Mouse (Mus musculus) heart, postnatal 4 days (tissue): Measurements from ENCODE around the gene Hpn. TPM values are rescaled to one million over a fixed set of nuclear protein-coding genes. Genes with fewer than 3 reads are reported as not detected.

Experiments used
- DNase-seq: peaks from one replicate; pipeline ENCODE4 v3.0.0; 2021
- total RNA-seq, 2 experiments: library from RNA; stranded (reverse); gene quantifications; 2 replicates each; pipeline ENCODE4 v1.2.3; 2021

The Hpn gene
- total RNA-seq, 2 experiments from 2014 or later, result 2.2 to 2.6 TPM

DNA sequence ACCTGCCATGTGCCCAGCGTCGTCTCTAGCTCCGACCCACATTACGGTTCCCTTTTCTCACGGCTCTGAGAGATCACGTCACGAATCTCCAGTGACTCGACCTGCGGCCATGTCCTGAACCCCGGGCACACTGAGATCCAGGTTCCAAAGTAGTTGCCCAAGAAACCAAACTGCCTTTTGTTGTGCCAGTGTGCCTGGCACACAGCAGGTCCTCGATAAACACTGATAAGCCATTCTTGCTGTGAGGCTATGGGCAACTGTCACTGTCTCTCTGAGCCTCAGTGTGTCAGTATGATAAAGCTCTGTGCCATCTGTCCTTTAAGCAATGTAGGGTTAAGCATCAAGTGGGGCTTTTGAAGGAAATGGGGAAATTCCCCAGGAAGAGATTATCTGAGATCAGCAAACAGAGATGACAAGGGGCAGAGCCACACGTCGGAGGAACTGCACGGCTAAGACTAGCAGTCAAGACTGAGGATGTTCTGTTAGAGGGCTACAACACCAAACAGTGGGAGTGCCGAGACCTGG is 4.2 kb downstream of the Hpn start:
- DNase-seq, result no peak

DNA sequence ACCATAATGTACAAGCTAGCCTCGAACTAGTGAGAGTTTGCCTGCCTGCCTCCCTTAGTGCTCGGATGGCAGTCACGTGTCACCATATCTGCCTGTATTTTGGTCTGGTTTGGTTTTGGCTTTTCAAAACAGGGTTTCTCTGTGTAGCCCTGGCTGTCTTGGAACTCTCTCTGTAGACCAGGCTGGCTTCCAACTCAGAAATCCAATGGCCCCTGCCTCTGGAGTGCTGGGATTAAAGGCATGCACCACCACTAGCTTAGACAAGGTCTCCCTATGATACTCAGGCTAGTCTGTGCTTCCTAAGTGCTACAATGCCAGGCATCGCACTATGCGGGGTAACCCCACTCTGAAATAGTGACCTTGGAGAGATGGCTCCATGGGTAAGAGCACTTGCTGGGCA is 5.3 kb downstream of the Hpn start:
- DNase-seq, result no peak

- peak; percentile 79 for DNase-seq
Measured at GRCm38 (mm10) chr7:31109091-31109490, 6.0 kb downstream of the Hpn start.

DNA sequence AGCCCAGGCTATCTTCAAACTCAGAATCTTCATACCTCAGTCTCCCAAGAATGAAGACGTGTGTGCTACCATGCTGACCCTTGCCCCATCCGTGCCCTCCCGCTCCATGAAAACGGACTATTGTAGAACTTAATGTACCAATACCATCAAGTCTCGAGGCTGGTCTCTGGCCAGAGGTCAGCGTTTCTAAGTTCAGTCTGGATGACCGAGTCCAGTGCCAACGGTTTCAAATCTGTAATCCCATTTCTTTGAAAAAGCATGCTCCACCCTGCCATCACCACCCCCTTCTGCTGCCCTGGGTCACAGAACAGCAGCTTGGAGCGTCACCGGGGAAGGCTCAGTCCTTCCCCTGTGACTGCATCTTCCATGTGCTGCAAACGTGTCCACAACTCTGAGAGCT is 7.3 kb downstream of the Hpn start:
- DNase-seq, result no peak

DNA sequence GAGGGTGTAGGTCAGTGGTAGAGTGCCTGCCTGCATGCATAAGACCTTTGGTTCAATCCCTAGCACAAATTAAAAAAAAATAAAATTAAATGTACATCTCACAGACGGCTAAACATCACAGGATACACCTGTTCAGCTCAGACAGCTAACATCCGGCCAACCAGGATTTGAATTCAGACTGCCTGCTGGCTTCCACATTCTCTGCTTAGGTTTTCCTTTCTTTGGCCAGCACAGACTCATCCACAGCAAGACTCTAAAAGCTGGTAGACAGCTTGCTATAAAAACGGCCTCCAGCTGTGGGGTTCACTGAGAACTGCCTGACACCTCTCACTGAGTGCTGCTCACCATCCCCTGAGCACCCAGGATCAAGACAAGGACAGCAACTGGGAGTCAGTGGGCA is 8.9 kb downstream of the Hpn start:
- DNase-seq, result no peak

GRCm38 (mm10) chr7:31105061-31105768 is 9.9 kb downstream of the Hpn start:
- peak; percentile 82 for DNase-seq

DNA sequence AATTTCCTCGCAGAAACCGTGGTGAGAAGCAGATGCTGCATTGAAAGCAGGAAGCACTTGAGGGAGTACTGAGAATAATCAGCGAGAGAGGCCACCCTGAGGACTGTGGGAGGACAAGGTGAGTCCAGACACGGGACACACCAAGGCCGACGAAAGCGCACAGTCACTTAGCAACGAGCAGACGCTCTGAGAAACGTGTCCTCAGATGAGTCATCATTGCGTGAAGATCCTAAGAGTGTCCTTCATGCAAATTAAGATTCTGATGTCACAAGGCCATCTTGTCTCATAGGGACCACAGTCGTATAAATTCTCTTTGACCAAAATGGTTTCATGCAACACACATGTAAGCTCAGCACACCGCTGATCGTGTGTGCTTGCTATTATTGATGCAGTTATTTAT is 14.3 kb downstream of the Hpn start:
- DNase-seq, result no peak

DNA sequence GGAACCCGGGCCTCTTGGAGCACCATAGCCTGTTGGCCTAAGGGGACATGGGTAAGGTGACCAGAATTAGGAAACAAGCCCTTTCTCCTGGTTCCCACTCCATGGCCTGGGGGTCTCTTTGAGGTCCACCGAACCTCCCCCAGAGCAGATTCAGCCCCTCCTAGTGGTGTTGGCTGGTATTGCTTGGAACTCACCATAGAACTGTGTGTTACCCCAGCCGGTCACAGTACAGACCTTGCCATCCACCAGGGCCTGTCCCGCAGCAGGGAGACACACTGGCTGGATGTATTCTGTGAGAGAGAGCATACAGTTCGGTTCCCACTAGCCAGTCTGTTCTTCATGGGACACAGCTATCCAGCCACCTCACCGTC is 15.5 kb downstream of the Hpn start:
- no peak for DNase-seq

DNA sequence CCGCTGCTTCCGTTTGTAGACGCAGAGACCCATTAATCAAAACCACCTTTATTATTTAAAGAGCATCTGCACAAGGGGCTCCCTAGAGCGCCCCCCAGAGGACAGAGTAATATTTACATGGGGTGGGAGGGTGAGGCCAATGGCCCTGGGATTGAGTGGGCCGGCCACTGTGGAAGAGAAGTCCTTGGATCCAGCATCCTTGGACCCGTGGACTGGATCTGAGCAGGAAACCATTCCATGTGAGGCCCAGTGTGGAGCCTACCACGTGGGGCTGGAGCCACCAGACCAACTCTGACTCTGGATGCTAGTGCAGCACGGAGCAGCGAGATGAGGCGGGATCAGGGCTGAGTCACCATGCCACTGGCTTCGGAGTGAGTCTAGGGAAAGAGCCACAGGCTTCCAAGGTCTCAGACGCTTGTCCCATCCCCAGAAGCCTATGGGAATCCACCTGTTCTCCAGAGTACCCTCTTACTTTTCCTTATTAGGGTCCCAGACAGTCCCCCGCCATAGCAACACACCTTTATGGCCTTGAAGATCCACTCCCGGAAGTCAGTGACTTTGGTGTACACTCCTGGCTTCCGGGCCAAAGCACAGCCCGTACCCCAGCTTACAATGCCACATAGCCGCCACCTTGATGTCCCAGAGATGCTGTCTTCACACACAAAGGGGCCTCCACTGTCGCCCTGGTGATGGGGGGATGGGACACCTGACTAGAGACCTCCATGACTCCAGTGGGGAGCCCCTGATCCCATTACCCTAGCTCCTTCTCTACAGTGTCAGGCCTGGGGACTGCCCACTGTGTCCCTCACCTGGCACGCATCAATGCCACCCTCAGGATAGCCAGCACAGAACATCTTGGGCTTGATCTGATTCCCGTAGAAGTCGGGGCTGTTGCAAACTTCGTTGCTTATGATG is 16.1 kb downstream of the Hpn start:
- peak; percentile 47 for DNase-seq

DNA sequence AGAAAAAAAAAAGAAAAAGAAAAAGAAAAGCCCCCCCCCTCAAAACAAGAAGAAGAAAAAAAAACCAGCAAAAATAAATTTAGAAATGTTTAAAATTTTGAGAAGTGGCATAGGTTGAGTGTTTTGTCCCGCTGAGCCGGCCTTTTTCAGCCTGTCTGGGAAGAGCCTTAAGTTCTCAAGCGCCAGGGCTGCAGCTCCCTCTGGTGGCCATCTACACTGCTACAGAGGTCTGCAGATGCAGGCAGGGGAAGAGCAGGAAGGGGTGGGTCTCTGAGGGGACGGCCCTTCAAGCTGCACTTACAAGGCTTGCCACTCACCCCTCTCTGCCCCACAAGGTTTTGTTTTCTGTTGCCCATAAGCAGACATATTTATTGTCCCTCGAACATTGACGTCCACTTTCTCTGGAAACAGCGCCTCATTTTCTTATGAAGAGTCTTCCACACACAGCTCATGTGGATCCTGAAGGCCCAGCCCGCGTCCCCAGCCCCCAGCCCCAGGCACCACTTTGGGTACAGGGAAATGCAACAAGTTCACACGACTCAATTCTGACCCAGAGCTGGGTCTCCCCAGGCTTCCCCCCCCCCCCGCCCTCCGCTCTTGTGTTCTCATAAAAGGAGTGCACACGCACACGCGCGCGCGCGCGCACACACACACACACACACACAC is 17.4 kb downstream of the Hpn start:
- DNase-seq, result peak; percentile 95

DNA sequence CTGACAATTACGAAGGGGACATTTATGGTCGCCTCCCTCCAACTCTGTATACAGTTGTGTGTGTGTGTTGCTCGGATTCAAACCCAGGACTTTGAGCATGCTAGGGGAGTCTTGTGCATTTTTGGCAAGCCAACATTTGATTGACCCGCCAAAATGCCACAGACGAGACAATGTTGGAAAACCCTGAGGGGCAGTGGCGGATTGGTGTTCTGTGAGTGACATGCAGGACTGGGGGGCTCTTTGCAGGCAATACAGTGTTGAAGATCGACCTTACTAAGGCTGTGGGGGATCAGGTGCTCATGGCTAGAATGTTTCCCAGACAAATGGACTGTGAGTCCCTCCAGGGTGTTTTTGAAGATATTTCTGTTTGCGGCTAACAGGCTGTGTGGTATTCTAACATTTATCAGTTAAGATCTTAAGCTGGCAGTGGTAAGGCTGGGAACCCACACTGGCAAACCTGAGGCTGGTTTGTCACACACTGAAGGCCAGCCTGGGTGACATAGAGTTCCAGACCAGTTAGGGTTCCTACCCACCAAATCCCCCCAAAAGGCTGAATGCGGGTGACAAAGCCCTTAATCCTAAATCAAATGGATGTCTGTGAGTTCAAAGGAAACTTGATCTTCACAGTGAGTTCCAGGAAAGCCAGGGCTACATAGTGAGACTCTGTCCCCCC is 18.1 kb downstream of the Hpn start:
- DNase-seq, result no peak

- no peak for DNase-seq
Measured at GRCm38 (mm10) chr7:31094774-31095501, 20.2 kb downstream of the Hpn start.

DNA sequence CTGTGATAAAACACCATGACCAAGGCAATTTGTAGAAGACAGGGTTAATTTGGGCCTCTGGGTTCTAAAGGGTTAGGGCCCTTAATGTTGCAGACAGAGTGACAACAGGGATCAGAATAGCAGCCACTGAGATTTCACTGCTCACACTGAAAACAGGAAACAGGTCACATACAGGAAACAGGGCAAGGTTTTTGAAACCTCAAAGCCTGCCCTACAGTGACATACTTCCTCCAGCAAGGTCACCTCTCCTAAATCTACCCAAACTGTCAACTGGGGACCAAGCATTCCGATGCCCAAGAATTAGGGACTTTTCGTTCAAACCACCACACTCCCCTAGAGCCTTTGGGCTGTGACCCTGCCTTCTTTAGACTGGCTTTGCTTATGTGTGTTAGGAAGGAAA is 25.4 kb downstream of the Hpn start:
- no peak for DNase-seq

- no peak for DNase-seq
Measured at GRCm38 (mm10) chr7:31088206-31088605, 26.9 kb downstream of the Hpn start.

DNA sequence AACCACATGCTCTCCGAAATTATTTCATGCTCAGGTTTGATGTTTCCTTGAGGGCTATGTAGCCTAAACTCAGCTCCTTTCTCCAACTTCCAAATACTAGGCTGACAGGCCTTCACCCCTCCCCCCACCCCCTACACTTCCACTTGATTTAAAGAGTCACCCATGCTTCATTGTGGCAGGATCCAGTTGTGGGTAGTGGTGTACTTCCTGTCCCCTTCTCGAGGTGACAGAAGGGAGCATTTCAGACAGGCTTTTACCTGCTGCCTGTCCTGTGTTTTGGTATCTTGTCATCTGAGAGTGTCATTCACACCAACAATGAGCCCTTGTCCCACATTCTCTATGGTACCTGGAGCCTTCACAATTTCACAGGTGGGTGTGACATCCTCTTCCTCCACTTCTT is 27.8 kb downstream of the Hpn start:
- no peak for DNase-seq

DNA sequence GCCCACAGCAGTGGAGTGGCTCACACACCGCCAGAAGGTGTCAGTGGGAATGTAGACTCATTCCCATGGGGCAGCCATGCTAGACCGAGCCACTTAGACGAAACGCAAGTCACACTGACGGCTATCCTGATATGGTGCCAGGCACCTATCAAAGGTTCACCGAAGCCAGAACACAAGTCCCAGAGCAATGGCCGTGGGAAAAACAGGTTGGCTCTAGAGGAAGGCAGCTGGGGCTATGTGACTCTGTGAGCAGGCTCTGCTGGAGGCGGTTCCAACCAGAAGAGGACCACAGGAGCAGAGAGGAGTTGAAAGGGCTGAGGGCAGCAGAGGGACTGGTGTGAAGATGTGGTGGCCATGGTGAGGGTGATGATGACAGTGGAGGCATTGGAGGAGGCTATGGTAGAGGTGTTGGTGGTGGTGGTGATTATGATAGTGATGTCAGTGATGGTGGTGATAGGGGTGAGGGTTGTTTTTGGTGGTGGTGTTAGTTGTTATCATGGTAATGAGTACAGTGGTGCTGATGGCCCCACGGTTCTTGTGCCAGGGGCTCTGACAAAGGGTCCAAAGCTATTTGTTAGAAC is 28.8 kb downstream of the Hpn start:
- DNase-seq, result no peak

- peak; percentile 46 for DNase-seq
Measured at GRCm38 (mm10) chr7:31085171-31085570, 29.9 kb downstream of the Hpn start.

DNA sequence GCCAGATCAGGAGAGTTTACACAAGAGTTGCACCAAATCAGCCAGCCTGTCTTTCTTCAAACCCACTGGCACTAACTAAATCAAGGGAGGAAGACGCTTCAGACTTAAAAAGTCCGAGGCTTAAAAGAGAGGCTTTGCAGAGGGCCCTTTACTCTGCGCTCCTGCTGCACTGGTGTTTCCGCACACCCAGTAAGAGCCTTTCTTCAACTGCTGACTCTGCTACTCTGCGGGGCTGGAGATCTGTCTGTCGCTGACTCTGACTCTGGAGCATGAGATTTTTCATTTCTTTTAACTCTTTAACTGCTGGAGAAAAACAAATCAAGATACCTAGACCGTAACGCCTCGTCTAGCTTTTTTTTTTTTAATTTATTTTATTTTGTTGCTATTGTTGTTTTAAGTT is 30.9 kb downstream of the Hpn start:
- DNase-seq, result no peak

- DNase-seq, result peak; percentile 73
Measured at GRCm38 (mm10) chr7:31082831-31083588, 32.1 kb downstream of the Hpn start.

- DNase-seq, result no peak
Measured at GRCm38 (mm10) chr7:31082106-31082505, 33.0 kb downstream of the Hpn start.

GRCm38 (mm10) chr7:31081106-31081505 is 34.0 kb downstream of the Hpn start:
- no peak for DNase-seq
